Mouse (Mus musculus): ENCODE measurements around the gene Haus6. TPM values are rescaled to one million over a fixed set of nuclear protein-coding genes. Genes with fewer than 3 reads are reported as not detected.

Gene Haus6
- total and polyA plus RNA-seq, 3 experiments = 23.4 to 35.9 (median 26.3) TPM

GRCm38 (mm10) chr4:86558228-86558627, 53.6 kb downstream of the Haus6 start, which contains the start of gene Saxo1:
Saxo1 (minus strand) TSS chr4:86558328.
- Histone ChIP-seq H3K4me1 (ENCODE audit: control insufficient read depth in 1 of 2, insufficient read depth in 2 of 2) (no peaks in the 10 kb centered on the region), H3K79me2 (replicated peaks; ENCODE audit: control insufficient read depth, extremely low read depth, insufficient read depth, poor library complexity, severe bottlenecking) (no peaks in the 10 kb centered on the region), H3K9me3 (replicated peaks; ENCODE audit: low read length) (no peaks in the 10 kb centered on the region), H3K9ac (ENCODE audit: insufficient read depth, low read depth) (no peak within 1 kb of the TSS), H3K4me3 (replicated peaks in 1 of 3; ENCODE audit: low read depth in 2 of 3, low read length in 2 of 3, poor library complexity in 1 of 3) (no peak within 1 kb of the TSS), H3K36me3 (replicated peaks in 1 of 2; ENCODE audit: control insufficient read depth in 1 of 2, insufficient read depth in 1 of 2, low read length in 1 of 2) (no peaks in the 10 kb centered on the region), H3K27ac (ENCODE audit: insufficient read depth, low read depth) (no peak within 1 kb of the TSS), H3K27me3 (replicated peaks) (no peaks in the 10 kb centered on the region), H3K4me2 (ENCODE audit: insufficient read depth, low read depth, poor library complexity, severe bottlenecking) (no peak within 1 kb of the TSS)
- TF ChIP-seq UBTF (IDR thresholded peaks at IDR 0.05; ENCODE audit: low read depth, low read length) (no peak), ELF1 (IDR thresholded peaks at IDR 0.05; ENCODE audit: low read depth, low read length) (no peak), MAX (IDR thresholded peaks at IDR 0.05; ENCODE audit: low read length) (no peak), BHLHE40 (IDR thresholded peaks at IDR 0.05; ENCODE audit: low read depth, low read length) (no peak), POLR2A (IDR thresholded peaks at IDR 0.05; ENCODE audit: low read depth, low read length) (no peak), RCOR1 (conservative IDR thresholded peaks at IDR 0.05; ENCODE audit: low read depth, low read length) (no peak), POLR2AphosphoS2 (IDR thresholded peaks at IDR 0.05; ENCODE audit: low read depth, low read length) (no peak), MXI1 (IDR thresholded peaks at IDR 0.05; ENCODE audit: low read depth, low read length) (no peak)
- dilution Hi-C loops (cut with MboI; ENCODE audit: extremely low pct_ligation_motif_present, extremely low pct_unique_long_range_greater_than_20kb, low sequenced_read_pairs) (no loop called here), in situ Hi-C loops (cut with MboI; ENCODE audit: low pct_ligation_motif_present, low pct_unique_long_range_greater_than_20kb, low sequenced_read_pairs) (no loop called here)
- no peak for DNase-seq (ENCODE audit: extremely low read depth)

- Histone ChIP-seq H3K27ac (ENCODE audit: insufficient read depth, low read depth) (no peak overlapping the region), H3K4me3 (replicated peaks in 1 of 3; ENCODE audit: low read depth in 2 of 3, low read length in 2 of 3, poor library complexity in 1 of 3) (no peak overlapping the region), H3K27me3 (replicated peaks) (no peaks in the 10 kb centered on the region), H3K4me1 (ENCODE audit: control insufficient read depth in 1 of 2, insufficient read depth in 2 of 2) (no peaks in the 10 kb centered on the region), H3K9me3 (replicated peaks; ENCODE audit: low read length) (no peaks in the 10 kb centered on the region), H3K9ac (ENCODE audit: insufficient read depth, low read depth) (no peak overlapping the region), H3K4me2 (ENCODE audit: insufficient read depth, low read depth, poor library complexity, severe bottlenecking) (no peak overlapping the region), H3K79me2 (replicated peaks; ENCODE audit: control insufficient read depth, extremely low read depth, insufficient read depth, poor library complexity, severe bottlenecking) (no peaks in the 10 kb centered on the region), H3K36me3 (replicated peaks in 1 of 2; ENCODE audit: control insufficient read depth in 1 of 2, insufficient read depth in 1 of 2, low read length in 1 of 2) (no peaks in the 10 kb centered on the region)
- dilution Hi-C loops (cut with MboI; ENCODE audit: extremely low pct_ligation_motif_present, extremely low pct_unique_long_range_greater_than_20kb, low sequenced_read_pairs) = no loop called here
- TF ChIP-seq MAZ (IDR thresholded peaks at IDR 0.05; ENCODE audit: low read depth, low read length) (no peak), EP300 (IDR thresholded peaks at IDR 0.05; ENCODE audit: low read length) (no peak), JUND (conservative IDR thresholded peaks at IDR 0.05; ENCODE audit: low read depth, low read length) (no peak), NRF1 (IDR thresholded peaks at IDR 0.05; ENCODE audit: low read depth, low read length) (no peak), USF2 (conservative IDR thresholded peaks at IDR 0.05; ENCODE audit: low read depth, low read length) (no peak), USF1 (IDR thresholded peaks at IDR 0.05; ENCODE audit: low read depth, low read length) (no peak)
- DNase-seq (ENCODE audit: extremely low read depth) = no peak
- in situ Hi-C loops (cut with MboI; ENCODE audit: low pct_ligation_motif_present, low pct_unique_long_range_greater_than_20kb, low sequenced_read_pairs) = no loop called here
Measured at GRCm38 (mm10) chr4:86557371-86557770, 54.5 kb downstream of the Haus6 start.

- TF ChIP-seq CHD1 (IDR thresholded peaks at IDR 0.05; ENCODE audit: low read depth, low read length) = no peak
- no peak for TF ChIP-seq ZKSCAN1 (IDR thresholded peaks at IDR 0.05; ENCODE audit: borderline replicate concordance, low read depth, low read length)
- TF ChIP-seq ZNF384 (IDR thresholded peaks at IDR 0.05; ENCODE audit: low read depth, low read length) = peak; percentile 47
- TF ChIP-seq CTCF (conservative IDR thresholded peaks at IDR 0.05 in 1 of 2, IDR thresholded peaks at IDR 0.05 in 1 of 2; ENCODE audit: low read depth in 2 of 2, low read length in 2 of 2) = peak; percentile 34 to 72; a peak in 3 of 4 replicates
- peak; percentile 72 for TF ChIP-seq RAD21 (IDR thresholded peaks at IDR 0.05; ENCODE audit: low read depth, low read length)
- peak; percentile 59 for TF ChIP-seq SMC3 (IDR thresholded peaks at IDR 0.05; ENCODE audit: low read depth, low read length)
- no peak for TF ChIP-seq TCF12 (IDR thresholded peaks at IDR 0.05; ENCODE audit: low read depth, low read length)
- Histone ChIP-seq H3K27me3 (replicated peaks) (no peaks in the 10 kb centered on the region), H3K4me1 (ENCODE audit: control insufficient read depth in 1 of 2, insufficient read depth in 2 of 2) (no peaks in the 10 kb centered on the region), H3K9ac (ENCODE audit: insufficient read depth, low read depth) (no peak overlapping the region), H3K4me2 (ENCODE audit: insufficient read depth, low read depth, poor library complexity, severe bottlenecking) (no peak overlapping the region), H3K79me2 (replicated peaks; ENCODE audit: control insufficient read depth, extremely low read depth, insufficient read depth, poor library complexity, severe bottlenecking) (no peaks in the 10 kb centered on the region), H3K36me3 (replicated peaks in 1 of 2; ENCODE audit: control insufficient read depth in 1 of 2, insufficient read depth in 1 of 2, low read length in 1 of 2) (no peaks in the 10 kb centered on the region), H3K4me3 (replicated peaks in 1 of 3; ENCODE audit: low read depth in 2 of 3, low read length in 2 of 3, poor library complexity in 1 of 3) (no peak overlapping the region), H3K27ac (ENCODE audit: insufficient read depth, low read depth) (no peak overlapping the region), H3K9me3 (replicated peaks; ENCODE audit: low read length) (no peaks in the 10 kb centered on the region)
- dilution Hi-C loops (cut with MboI; ENCODE audit: extremely low pct_ligation_motif_present, extremely low pct_unique_long_range_greater_than_20kb, low sequenced_read_pairs) (no loop called here), in situ Hi-C loops (cut with MboI; ENCODE audit: low pct_ligation_motif_present, low pct_unique_long_range_greater_than_20kb, low sequenced_read_pairs) (no loop called here)
- DNase-seq (ENCODE audit: extremely low read depth) = peak; percentile 61
Measured at GRCm38 (mm10) chr4:86555035-86555707, 56.7 kb downstream of the Haus6 start.

All from CH12.LX (cell line).